Mouse (Mus musculus) ES-E14 (cell line): ENCODE data around the gene Lag3. TPM values are rescaled to one million over a fixed set of nuclear protein-coding genes. Genes with fewer than 3 reads are reported as not detected.

Experiments
- DNase-seq: peaks from one replicate; pipeline ENCODE4 v3.0.0-alpha.2; 2013; ENCODE audit warnings: low read depth, low spot score
- H3K27ac ChIP-seq: 2 replicates; pipeline ENCODE4 v1.5.1; 2012; ENCODE audit warnings: low read depth, mild to moderate bottlenecking, low read length, moderate library complexity, mixed read lengths; ENCODE audit not compliant: poor library complexity, insufficient read depth, severe bottlenecking
- H3K36me3 ChIP-seq: 2 replicates; pipeline ENCODE4 v1.6.1; 2012; ENCODE audit warnings: mild to moderate bottlenecking, low read length, moderate library complexity, mixed read lengths; ENCODE audit not compliant: control insufficient read depth, poor library complexity, insufficient read depth, severe bottlenecking
- H3K4me1 ChIP-seq, 2 experiments: fragments of 150-350 bp in 1 of 2; sonication (generic) in 1 of 2; 2 replicates each; pipeline ENCODE4 v1.6.1; 2012; ENCODE audit warnings: low read length in 2 of 2, mild to moderate bottlenecking in 1 of 2, mixed read lengths in 1 of 2; ENCODE audit not compliant: control insufficient read depth in 2 of 2, insufficient read depth in 2 of 2, poor library complexity in 1 of 2
- H3K4me3 ChIP-seq, 2 experiments: fragments of 150-350 bp in 1 of 2; sonication (generic) in 1 of 2; 2 replicates each; pipeline ENCODE4 v1.5.1; 2012; ENCODE audit warnings: low read length in 2 of 2, low read depth in 1 of 2, mild to moderate bottlenecking in 1 of 2, mixed read lengths in 1 of 2; ENCODE audit not compliant: insufficient read depth in 1 of 2, poor library complexity in 1 of 2, severe bottlenecking in 1 of 2
- H3K9ac ChIP-seq: 2 replicates; pipeline ENCODE4 v1.6.1; 2012; ENCODE audit warnings: low read depth, mild to moderate bottlenecking, low read length, mixed read lengths; ENCODE audit not compliant: poor library complexity, insufficient read depth, severe bottlenecking
- H3K9me3 ChIP-seq: fragments of 150-350 bp; sonication (generic); 2 replicates; pipeline ENCODE4 v1.6.1; 2012; ENCODE audit warnings: low read depth, mild to moderate bottlenecking, low read length; ENCODE audit not compliant: control insufficient read depth, insufficient read depth
- CHD2 ChIP-seq: IDR thresholded peaks from 2 replicates; pipeline ENCODE4 v1.6.1; 2014; ENCODE audit warnings: mild to moderate bottlenecking, low read depth, low read length, inconsistent platforms
- HCFC1 ChIP-seq: IDR thresholded peaks from 2 replicates; pipeline ENCODE4 v1.6.1; 2012; ENCODE audit warnings: low read length, inconsistent platforms, borderline replicate concordance; ENCODE audit not compliant: insufficient read depth
- MAFK ChIP-seq: IDR thresholded peaks from 2 replicates; pipeline ENCODE4 v1.6.1; 2014; ENCODE audit warnings: mild to moderate bottlenecking, low read depth, low read length, inconsistent platforms; ENCODE audit not compliant: insufficient read depth
- ZC3H11A ChIP-seq: IDR thresholded peaks from 2 replicates; pipeline ENCODE4 v1.6.1; 2012; ENCODE audit warnings: low read depth, mild to moderate bottlenecking, inconsistent platforms, low read length, borderline replicate concordance
- ZNF384 ChIP-seq: IDR thresholded peaks from 2 replicates; pipeline ENCODE4 v1.6.1; 2012; ENCODE audit warnings: low read depth, low read length, inconsistent platforms
- in situ Hi-C, 2 experiments: fragments of 600-800 bp; cut with MboI; formaldehyde crosslinking; loops; one replicate each; pipeline ENCODE4 v1.15.1; 2025; ENCODE audit warnings: low sequenced_read_pairs in 2 of 2, inconsistent platforms in 1 of 2; ENCODE audit not compliant: unreplicated experiment in 2 of 2
- total RNA-seq: library from RNA; depleted of rRNA; stranded (reverse); fragments of 300-350 nt; gene quantifications from 2 replicates; pipeline ENCODE4 v1.2.3, GENCODE M21; 2012

The Lag3 gene
- total RNA-seq, 1 experiment: 1.2 TPM

DNA sequence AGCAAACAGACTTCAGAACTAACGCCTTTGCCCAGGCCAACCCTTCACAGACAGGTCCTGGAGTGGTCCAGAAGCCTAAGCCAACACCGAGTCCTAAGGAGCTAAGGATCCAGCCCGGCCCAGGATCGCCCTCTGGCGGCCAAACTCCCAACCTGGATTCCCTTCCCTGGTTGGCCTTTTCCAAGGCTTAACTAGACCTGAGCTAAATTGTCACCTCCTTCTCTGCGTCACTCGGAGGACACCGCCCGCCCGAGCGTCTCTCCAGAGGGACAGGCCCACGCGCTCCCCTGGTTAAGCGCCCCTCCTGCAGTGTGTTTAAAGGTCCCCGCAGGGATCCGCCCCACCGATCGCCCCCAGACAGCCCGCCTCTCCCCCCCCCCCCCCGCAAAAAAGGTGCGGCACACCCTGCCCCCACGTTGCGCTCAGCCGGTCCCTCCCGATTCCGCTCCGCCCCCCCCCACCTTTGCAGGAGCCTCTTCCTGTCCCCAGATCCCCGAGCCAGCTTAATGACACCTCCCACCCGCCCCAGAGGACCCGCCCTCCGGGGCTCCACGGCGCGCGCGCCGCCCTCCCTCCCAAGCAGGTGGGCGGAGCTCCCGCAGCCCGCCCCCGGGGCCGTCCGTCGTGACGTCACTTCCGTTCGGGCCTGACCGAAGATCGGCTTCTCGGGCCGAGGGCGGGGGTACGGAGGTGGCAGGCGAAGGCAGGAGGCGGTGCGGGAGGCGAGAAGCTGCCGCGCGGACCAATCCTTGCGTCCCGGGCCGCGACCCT lies 19.4 kb upstream of the Lag3 start, which contains the start of gene Mlf2:
Gene Mlf2 (plus strand): TSS at position 633 of the 771 bp plus-strand sequence.
- peak; percentile 98 for DNase-seq
- Histone ChIP-seq H3K9ac (peak within 1 kb of the TSS; percentile 90), H3K36me3 (peaks cover 24% of the 10 kb centered on the region), H3K4me3 (peak within 1 kb of the TSS; percentile 89 to 96), H3K9me3 (no peaks in the 10 kb centered on the region), H3K27ac (peak within 1 kb of the TSS; percentile 81), H3K4me1 (peaks cover under 1 to 7% of the 10 kb centered on the region in 2 experiments; a peak in 3 of 4 replicates)
- TF ChIP-seq ZC3H11A (peak; percentile 61; the same call in 1 of the 2 replicates), ZNF384 (no peak), HCFC1 (peak; percentile 39; the same call in 1 of the 2 replicates)
- in situ Hi-C loops: no loop called here

DNA sequence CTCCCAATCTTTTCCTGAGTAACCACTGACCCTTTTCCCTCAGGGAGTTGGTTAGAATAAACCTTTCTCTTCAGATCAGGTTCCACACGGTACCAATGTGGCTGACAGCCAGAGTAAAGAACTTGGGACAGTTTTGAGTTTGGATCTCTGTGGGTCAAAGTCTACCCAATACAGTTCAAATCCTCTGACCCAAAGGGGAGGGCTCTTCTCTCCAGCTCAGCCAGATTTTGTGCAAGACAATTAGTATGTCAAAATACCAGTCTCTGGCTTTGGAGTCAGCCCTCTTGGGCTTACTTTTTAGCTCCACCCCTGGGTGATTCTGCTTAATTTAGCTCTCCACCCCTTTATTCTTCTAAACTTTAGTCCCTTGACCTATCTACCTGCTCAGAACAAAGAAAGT lies 18.7 kb upstream of the Lag3 start:
- in situ Hi-C loops: no loop called here
- peak overlapping the region; percentile 81; the same call in 1 of the 2 replicates for H3K27ac ChIP-seq
- TF ChIP-seq CHD2 (no peak), HCFC1 (no peak), MAFK (no peak)
- peak overlapping the region; percentile 52 to 56; a peak in 3 of 4 replicates for H3K4me3 ChIP-seq
- H3K4me1 ChIP-seq: peaks cover 2 to 13% of the 10 kb centered on the region in 2 experiments; a peak in 3 of 4 replicates
- H3K36me3 ChIP-seq: peaks cover 19% of the 10 kb centered on the region
- DNase-seq: no peak
- no peaks in the 10 kb centered on the region for H3K9me3 ChIP-seq
- H3K9ac ChIP-seq: no peak overlapping the region; the same call in 1 of the 2 replicates

DNA sequence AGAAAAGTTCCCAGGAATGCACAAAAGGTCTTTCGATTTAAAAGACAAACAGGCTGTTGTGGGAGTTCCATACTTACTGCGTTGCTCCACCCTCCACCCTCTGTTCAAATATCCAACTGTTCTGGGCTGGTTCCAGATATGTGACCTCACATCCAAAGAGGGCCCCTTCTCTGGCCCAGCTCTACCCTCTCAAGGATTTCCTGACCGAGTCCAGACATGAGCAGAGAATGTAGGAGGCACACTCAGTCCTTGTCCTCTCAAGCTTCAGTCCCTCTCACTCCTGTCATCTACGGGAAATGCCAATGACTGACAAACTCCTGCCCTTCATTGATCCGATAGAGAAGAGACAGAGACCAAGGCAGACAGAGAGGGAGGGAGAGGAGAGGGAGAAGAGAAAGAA lies 14.4 kb upstream of the Lag3 start:
- Histone ChIP-seq H3K9ac (no peak overlapping the region), H3K36me3 (no peaks in the 10 kb centered on the region), H3K9me3 (no peaks in the 10 kb centered on the region), H3K4me1 (peaks cover 2 to 14% of the 10 kb centered on the region in 2 experiments; a peak in 3 of 4 replicates), H3K27ac (no peak overlapping the region), H3K4me3 (no peak overlapping the region)
- in situ Hi-C loops: no loop called here
- TF ChIP-seq CHD2 (no peak), ZNF384 (no peak), ZC3H11A (no peak), HCFC1 (no peak), MAFK (no peak)
- no peak for DNase-seq

DNA sequence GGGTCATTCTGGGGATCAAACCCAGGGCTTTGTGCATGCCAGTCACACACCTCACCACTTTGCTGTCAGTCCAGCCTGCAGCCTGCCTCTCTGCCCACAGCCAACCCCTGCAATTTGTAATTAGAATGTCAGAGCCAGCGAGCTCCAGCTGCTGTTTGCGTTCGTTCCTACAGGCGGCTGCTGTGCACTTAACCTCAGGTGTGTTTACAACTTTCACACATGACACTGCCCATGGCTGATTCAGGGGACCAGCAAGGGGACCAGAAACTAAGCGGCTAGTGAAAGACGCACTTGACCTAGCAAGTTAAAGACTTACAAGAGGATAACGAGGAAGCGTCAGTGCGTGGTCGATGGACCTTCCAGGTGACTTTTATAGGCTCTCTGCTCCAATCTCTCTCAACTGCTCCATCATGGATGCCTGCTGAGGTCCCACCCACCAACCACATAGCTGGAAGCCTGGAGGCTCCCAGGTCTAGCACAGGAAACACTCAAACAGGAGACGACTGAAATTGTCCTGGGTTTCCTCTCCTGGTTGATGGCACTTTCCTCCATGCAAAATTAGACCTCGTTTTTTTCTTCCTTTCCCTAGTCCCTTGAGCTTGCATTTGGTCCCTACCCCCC lies 13.8 kb upstream of the Lag3 start:
- no peak for DNase-seq
- Histone ChIP-seq H3K4me1 (peaks cover 6 to 16% of the 10 kb centered on the region in 2 experiments), H3K36me3 (no peaks in the 10 kb centered on the region)

More for the DNA sequence above, 13.8 kb upstream of the Lag3 start:
- in situ Hi-C loops: no loop called here
- no peak overlapping the region for H3K27ac ChIP-seq
- no peak overlapping the region for H3K4me3 ChIP-seq
- H3K9ac ChIP-seq: peak overlapping the region; percentile 12; the same call in 1 of the 2 replicates
- H3K9me3 ChIP-seq: no peaks in the 10 kb centered on the region
- TF ChIP-seq CHD2: no peak
- TF ChIP-seq HCFC1: no peak
- no peak for TF ChIP-seq MAFK
- TF ChIP-seq ZNF384: no peak
- no peak for TF ChIP-seq ZC3H11A
